Mouse (Mus musculus): ENCODE measurements around the gene Tex26. TPM values are rescaled to one million over a fixed set of nuclear protein-coding genes. Genes with fewer than 3 reads are reported as not detected.

Tex26 gene
- total RNA-seq, 2 experiments from 2014 or later, result 0.36 TPM; not detected in 1

Other genes with a start within 250 kb of the Tex26 start
- gene Alox5ap, start 174.9 kb upstream of the Tex26 start, total RNA-seq (2021), result 1 to 10 TPM; 7.6 to 7.9 TPM
- 1 to 10 TPM; 1.6 to 1.7 TPM for gene Medag, start 27.9 kb upstream of the Tex26 start, total RNA-seq (2021)
- gene Wdr95, start 89.0 kb downstream of the Tex26 start, total RNA-seq (2021), result 1 to 10 TPM; 2.0 to 2.1 TPM
- 100 to 1,000 TPM; 237 to 281 TPM for gene Hsph1, start 196.7 kb downstream of the Tex26 start, total RNA-seq (2021)
- gene B3glct, start 238.6 kb downstream of the Tex26 start, total RNA-seq (2021), result 10 to 100 TPM; 15.0 to 15.7 TPM

Measured in layer of hippocampus, postnatal 14 days (tissue).